Mouse (Mus musculus): Measurements from ENCODE around the gene Sec14l1.

Sec14l1 gene

GRCm38 (mm10) chr11:117194475-117194937 lies 79.5 kb downstream of the Sec14l1 start:
- no peak for DNase-seq

- no peak for DNase-seq
These were observed 80.6 kb downstream of the Sec14l1 start for GRCm38 (mm10) chr11:117195616-117196015.

GRCm38 (mm10) chr11:117196681-117197080 lies 81.7 kb downstream of the Sec14l1 start:
- DNase-seq, result no peak

GRCm38 (mm10) chr11:117198122-117198521 lies 83.2 kb downstream of the Sec14l1 start:
- no peak for DNase-seq

- DNase-seq, result peak; percentile 44
These were observed 84.6 kb downstream of the Sec14l1 start, which contains the start of gene Sept9 for GRCm38 (mm10) chr11:117199282-117200175. TSS of gene Sept9 (plus strand) at chr11:117199661.

GRCm38 (mm10) chr11:117201846-117202245 lies 86.9 kb downstream of the Sec14l1 start:
- no peak for DNase-seq

GRCm38 (mm10) chr11:117204606-117205005 lies 89.6 kb downstream of the Sec14l1 start:
- no peak for DNase-seq

GRCm38 (mm10) chr11:117205042-117205441 lies 90.1 kb downstream of the Sec14l1 start:
- no peak for DNase-seq

GRCm38 (mm10) chr11:117205447-117205846 lies 90.5 kb downstream of the Sec14l1 start:
- DNase-seq, result no peak

GRCm38 (mm10) chr11:117207436-117207835 lies 92.5 kb downstream of the Sec14l1 start:
- no peak for DNase-seq

- DNase-seq, result no peak
These were observed 93.2 kb downstream of the Sec14l1 start for GRCm38 (mm10) chr11:117208151-117208673.

Measured in retina, postnatal 1 day (tissue).